Mouse (Mus musculus) spleen, adult 18-20 months (tissue): ENCODE data around the gene Mus81.
A peak's percentile ranks its signal among the peaks of the same experiment; 100 is the strongest.

Source experiments
- DNase-seq, 2 experiments: peaks; one replicate each; pipeline ENCODE4 v3.0.0; 2022; ENCODE audit warnings: mixed read lengths in 2 of 2

Mus81 gene

GRCm38 (mm10) chr19:5433951-5434350, 54.3 kb downstream of the Mus81 start:
- DNase-seq = no peak

GRCm38 (mm10) chr19:5432992-5433852, 55.0 kb downstream of the Mus81 start:
- DNase-seq = peak in 1 of 2 experiments; percentile 46
